15 mouse cellular contexts compared by ENCODE assay signal in genomic region chr14:20422257-20422656, GRCm38 (mm10). TPM values are rescaled to one million over a fixed set of nuclear protein-coding genes. Genes with fewer than 3 reads are reported as not detected.
DNase-seq lines count a peak whose midpoint lies in the region; ATAC-seq and TF ChIP-seq lines count a peak whose summit lies in the region.
"Had no signal": no experiment of that assay in that cellular context is flagged by ENCODE, and none has a peak within 500 bp of the region (broad histone marks: within the 10 kb centered on the region; RNA-seq: fewer than 3 reads in every experiment).

No protein-coding gene starts in this region.

- peak; percentile 56; the same call in 1 of the 2 replicates for ATAC-seq in common myeloid progenitor, adult 5-6 weeks (replicated peaks; ENCODE audit: low read depth, poor library complexity, severe bottlenecking)
- 0 out of 2 replicates have a peak, but pooled peaks have one; percentile 42 for ATAC-seq in megakaryocyte progenitor cell, adult 5-6 weeks (replicated peaks; ENCODE audit: poor library complexity)
- ATAC-seq: inflammation-experienced regulatory T-cells, adult 6 months had no signal

- peak; percentile 18 to 32 for DNase-seq in heart, postnatal 10 days
- DNase-seq in heart, postnatal 25 days (ENCODE audit: low spot score) = no peak
- peak; percentile 29 for DNase-seq in lung, postnatal 10 days
- DNase-seq in lung, adult 2 months = no peak
- no peak for DNase-seq in gastrocnemius, postnatal 14 days
- DNase-seq: cerebellum, adult 11 months; liver, embryonic 13.5 days; right cerebral cortex, postnatal 25 days had no signal

- WGBS in lung, adult 2 months = 35% methylated on average over 7 of the region's 7 CpGs

- no peak for TF ChIP-seq POLR2A in lung, adult 2 months (IDR thresholded peaks at IDR 0.05; ENCODE audit: borderline replicate concordance, extremely low read depth, low read depth, low read length)

- no peak overlapping the region for H3K4me3 ChIP-seq in lung, adult 2 months (replicated peaks; ENCODE audit: extremely low read depth, low read depth, low read length)
- H3K4me3 ChIP-seq: embryonic facial prominence, embryonic 13.5 days; forebrain, embryonic 10.5 days; left cerebral cortex, adult 2 months; liver, embryonic 13.5 days; neural tube, embryonic 12.5 days had no signal

- no peak for TF ChIP-seq CTCF in lung, adult 2 months (IDR thresholded peaks at IDR 0.05; ENCODE audit: insufficient read depth, low read length)

- no peaks in the 10 kb centered on the region for H3K4me1 ChIP-seq in lung, adult 2 months (ENCODE audit: control insufficient read depth, insufficient read depth, low read length)
- H3K4me1 ChIP-seq: embryonic facial prominence, embryonic 13.5 days; liver, embryonic 13.5 days; neural tube, embryonic 12.5 days had no signal

- intact Hi-C loops in heart, postnatal 10 days (cut with DNase I) = no loop called here
- intact Hi-C loops in heart, postnatal 25 days (cut with DNase I) = no loop called here
- intact Hi-C loops in gastrocnemius, postnatal 14 days (cut with DNase I; ENCODE audit: low total_unique reads) = no loop called here

RNA-seq across cellular contexts. Expression of gene Mrps16, which starts 28.8 kb away (rescaled TPM):
- total RNA-seq in heart, postnatal 10 days (2021) = 10 to 100 TPM; 71.5 to 72.4 TPM
- 10 to 100 TPM; 72.6 to 81.0 TPM for total RNA-seq in heart, postnatal 25 days (2021)
- polyA plus RNA-seq in lung, adult 2 months (2012; rRNA removed) = 29.9 and 32.3 TPM in 2 replicates
- 38.8 and 43.9 TPM in 2 replicates for total RNA-seq in common myeloid progenitor, adult 5-6 weeks (2017)
- total RNA-seq in megakaryocyte progenitor cell, adult 5-6 weeks (2015) = 89.6 and 90.7 TPM in 2 replicates
- 43.4 and 45.8 TPM in 2 replicates for total RNA-seq in megakaryocyte progenitor cell, adult 5-6 weeks (2017)
- 10 to 100 TPM; 40.1 to 47.6 TPM for total RNA-seq in gastrocnemius, postnatal 14 days (2021)

RNA-seq across cellular contexts. Expression of gene Cfap70, which starts 29.8 kb away (rescaled TPM):
- total RNA-seq in heart, postnatal 10 days (2021) = under 1 TPM in 1 of 2 experiments, not detected in 1; 0.77 TPM
- total RNA-seq in heart, postnatal 25 days (2021) = not detected
- polyA plus RNA-seq in lung, adult 2 months (2012; rRNA removed) = 1.4 and 1.7 TPM in 2 replicates
- 0.05 TPM in 1 of 2 replicates, not detected in the other for total RNA-seq in common myeloid progenitor, adult 5-6 weeks (2017)
- not detected in 2 replicates for total RNA-seq in megakaryocyte progenitor cell, adult 5-6 weeks (2015)
- total RNA-seq in megakaryocyte progenitor cell, adult 5-6 weeks (2017) = not detected in 2 replicates
- total RNA-seq in gastrocnemius, postnatal 14 days (2021) = under 1 TPM; 0.09 to 0.16 TPM
- polyA plus RNA-seq: inflammation-experienced regulatory T-cells, adult 6 months; liver, embryonic 13.5 days had no signal

RNA-seq across cellular contexts. Expression of gene Dnajc9, which starts 33.5 kb away (rescaled TPM):
- 10 to 100 TPM; 19.7 to 24.5 TPM for total RNA-seq in heart, postnatal 10 days (2021)
- 10 to 100 TPM; 10.1 to 11.5 TPM for total RNA-seq in heart, postnatal 25 days (2021)
- polyA plus RNA-seq in lung, adult 2 months (2012; rRNA removed) = 17.5 and 24.6 TPM in 2 replicates
- total RNA-seq in common myeloid progenitor, adult 5-6 weeks (2017) = 329 and 390 TPM in 2 replicates
- 75.2 and 78.3 TPM in 2 replicates for total RNA-seq in megakaryocyte progenitor cell, adult 5-6 weeks (2015)
- 250 and 274 TPM in 2 replicates for total RNA-seq in megakaryocyte progenitor cell, adult 5-6 weeks (2017)
- 1 to 10 TPM; 9.2 to 9.9 TPM for total RNA-seq in gastrocnemius, postnatal 14 days (2021)

RNA-seq across cellular contexts. Expression of gene Anxa7, which starts 57.7 kb away (rescaled TPM):
- total RNA-seq in heart, postnatal 10 days (2021) = 10 to 100 TPM; 61.5 to 66.1 TPM
- total RNA-seq in heart, postnatal 25 days (2021) = 10 to 100 TPM; 49.8 to 54.1 TPM
- 83.1 and 88.9 TPM in 2 replicates for polyA plus RNA-seq in lung, adult 2 months (2012; rRNA removed)
- 48.7 and 60.9 TPM in 2 replicates for total RNA-seq in common myeloid progenitor, adult 5-6 weeks (2017)
- total RNA-seq in megakaryocyte progenitor cell, adult 5-6 weeks (2015) = 52.6 and 56.2 TPM in 2 replicates
- total RNA-seq in megakaryocyte progenitor cell, adult 5-6 weeks (2017) = 56.4 and 63.0 TPM in 2 replicates
- 10 to 100 TPM; 26.2 TPM for total RNA-seq in gastrocnemius, postnatal 14 days (2021)

Comparison
In these comparisons a context has a peak if more than half of its experiments do, and no peak if none do; other contexts are left out.
1. DNase-seq: peak in heart, postnatal 10 days (2 of 2) and lung, postnatal 10 days (single experiment); none in heart, postnatal 25 days (single experiment), lung, adult 2 months (single experiment) and gastrocnemius, postnatal 14 days (single experiment).